Mouse (Mus musculus): ENCODE results near the gene Camk1d. TPM values are rescaled to one million over a fixed set of nuclear protein-coding genes. Genes with fewer than 3 reads are reported as not detected.

The Camk1d gene
- polyA plus RNA-seq, 1 experiment from 2014 or later, result 0.84 TPM

GRCm38 (mm10) chr2:5489916-5490315, 224.4 kb downstream of the Camk1d start:
- Histone ChIP-seq H3K36me3 (no peaks in the 10 kb centered on the region), H3K27ac (no peak overlapping the region), H3K9me3 (replicated peaks) (no peaks in the 10 kb centered on the region), H3K27me3 (ENCODE audit: low read depth, poor library complexity, severe bottlenecking) (no peaks in the 10 kb centered on the region), H3K4me3 (no peak overlapping the region), H3K4me1 (no peaks in the 10 kb centered on the region)
- WGBS, result 87% methylated on average over 5 of the region's 5 CpGs
- no peak for DNase-seq (ENCODE audit: low spot score)

- no peaks in the 10 kb centered on the region for H3K9me3 ChIP-seq (replicated peaks)
Measured at GRCm38 (mm10) chr2:5487344-5487743, 227.0 kb downstream of the Camk1d start.

GRCm38 (mm10) chr2:5486663-5487062, 227.7 kb downstream of the Camk1d start:
- DNase-seq (ENCODE audit: low spot score), result no peak
- H3K4me3 ChIP-seq, result no peak overlapping the region
- no peaks in the 10 kb centered on the region for H3K4me1 ChIP-seq
- H3K27me3 ChIP-seq (ENCODE audit: low read depth, poor library complexity, severe bottlenecking), result no peaks in the 10 kb centered on the region
- no peaks in the 10 kb centered on the region for H3K9me3 ChIP-seq (replicated peaks)
- H3K36me3 ChIP-seq, result no peaks in the 10 kb centered on the region
- H3K27ac ChIP-seq, result no peak overlapping the region
- 93% methylated on average over 7 of the region's 7 CpGs for WGBS

More at GRCm38 (mm10) chr2:5487344-5487743, 227.0 kb downstream of the Camk1d start:
- DNase-seq (ENCODE audit: low spot score), result no peak
- WGBS, result 90% methylated on average over 3 of the region's 3 CpGs
- Histone ChIP-seq H3K4me3 (no peak overlapping the region), H3K27me3 (ENCODE audit: low read depth, poor library complexity, severe bottlenecking) (no peaks in the 10 kb centered on the region), H3K27ac (no peak overlapping the region), H3K36me3 (no peaks in the 10 kb centered on the region), H3K4me1 (no peaks in the 10 kb centered on the region)

GRCm38 (mm10) chr2:5485786-5486185, 228.5 kb downstream of the Camk1d start:
- 87% methylated on average over 6 of the region's 6 CpGs for WGBS
- DNase-seq (ENCODE audit: low spot score), result no peak
- H3K9me3 ChIP-seq (replicated peaks), result no peaks in the 10 kb centered on the region
- H3K4me1 ChIP-seq, result no peaks in the 10 kb centered on the region
- no peaks in the 10 kb centered on the region for H3K27me3 ChIP-seq (ENCODE audit: low read depth, poor library complexity, severe bottlenecking)
- H3K4me3 ChIP-seq, result no peak overlapping the region
- no peak overlapping the region for H3K27ac ChIP-seq
- no peaks in the 10 kb centered on the region for H3K36me3 ChIP-seq

- no peaks in the 10 kb centered on the region for H3K9me3 ChIP-seq (replicated peaks)
- no peak overlapping the region for H3K27ac ChIP-seq
- H3K4me1 ChIP-seq, result no peaks in the 10 kb centered on the region
- no peaks in the 10 kb centered on the region for H3K27me3 ChIP-seq (ENCODE audit: low read depth, poor library complexity, severe bottlenecking)
- 82% methylated on average over 3 of the region's 3 CpGs for WGBS
- H3K36me3 ChIP-seq, result no peaks in the 10 kb centered on the region
- H3K4me3 ChIP-seq, result no peak overlapping the region
- no peak for DNase-seq (ENCODE audit: low spot score)
Measured at GRCm38 (mm10) chr2:5479886-5480285, 234.4 kb downstream of the Camk1d start.

GRCm38 (mm10) chr2:5478709-5479108, 235.6 kb downstream of the Camk1d start:
- Histone ChIP-seq H3K36me3 (no peaks in the 10 kb centered on the region), H3K4me3 (no peak overlapping the region), H3K27me3 (ENCODE audit: low read depth, poor library complexity, severe bottlenecking) (no peaks in the 10 kb centered on the region), H3K9me3 (replicated peaks) (no peaks in the 10 kb centered on the region), H3K4me1 (no peaks in the 10 kb centered on the region), H3K27ac (no peak overlapping the region)
- DNase-seq (ENCODE audit: low spot score), result no peak
- 92% methylated on average over 5 of the region's 5 CpGs for WGBS

GRCm38 (mm10) chr2:5478256-5478655, 236.1 kb downstream of the Camk1d start:
- H3K4me3 ChIP-seq, result no peak overlapping the region
- 96% methylated on average over 4 of the region's 4 CpGs for WGBS
- no peaks in the 10 kb centered on the region for H3K4me1 ChIP-seq
- no peaks in the 10 kb centered on the region for H3K9me3 ChIP-seq (replicated peaks)
- no peak overlapping the region for H3K27ac ChIP-seq
- no peaks in the 10 kb centered on the region for H3K27me3 ChIP-seq (ENCODE audit: low read depth, poor library complexity, severe bottlenecking)
- H3K36me3 ChIP-seq, result no peaks in the 10 kb centered on the region
- no peak for DNase-seq (ENCODE audit: low spot score)

GRCm38 (mm10) chr2:5477525-5477924, 236.8 kb downstream of the Camk1d start:
- no peak overlapping the region for H3K4me3 ChIP-seq
- no peak for DNase-seq (ENCODE audit: low spot score)
- 74% methylated on average over 1 of the region's 1 CpGs for WGBS
- no peaks in the 10 kb centered on the region for H3K9me3 ChIP-seq (replicated peaks)
- H3K4me1 ChIP-seq, result no peaks in the 10 kb centered on the region
- H3K36me3 ChIP-seq, result no peaks in the 10 kb centered on the region
- H3K27ac ChIP-seq, result no peak overlapping the region
- H3K27me3 ChIP-seq (ENCODE audit: low read depth, poor library complexity, severe bottlenecking), result no peaks in the 10 kb centered on the region

GRCm38 (mm10) chr2:5469366-5469941, 244.9 kb downstream of the Camk1d start:
- Histone ChIP-seq H3K27me3 (ENCODE audit: low read depth, poor library complexity, severe bottlenecking) (no peaks in the 10 kb centered on the region), H3K27ac (no peak overlapping the region), H3K4me3 (no peak overlapping the region), H3K36me3 (no peaks in the 10 kb centered on the region), H3K4me1 (no peaks in the 10 kb centered on the region), H3K9me3 (replicated peaks) (no peaks in the 10 kb centered on the region)
- 81% methylated on average over 4 of the region's 4 CpGs for WGBS
- no peak for DNase-seq (ENCODE audit: low spot score)

- H3K9me3 ChIP-seq (replicated peaks), result no peaks in the 10 kb centered on the region
- no peak overlapping the region for H3K27ac ChIP-seq
- no peak for DNase-seq (ENCODE audit: low spot score)
- no peaks in the 10 kb centered on the region for H3K4me1 ChIP-seq
- no peaks in the 10 kb centered on the region for H3K27me3 ChIP-seq (ENCODE audit: low read depth, poor library complexity, severe bottlenecking)
- H3K36me3 ChIP-seq, result no peaks in the 10 kb centered on the region
- H3K4me3 ChIP-seq, result no peak overlapping the region
- WGBS, result 70% methylated on average over 2 of the region's 2 CpGs
Measured at GRCm38 (mm10) chr2:5467537-5467936, 246.8 kb downstream of the Camk1d start.

GRCm38 (mm10) chr2:5458671-5459235, 255.6 kb downstream of the Camk1d start:
- no peak for DNase-seq (ENCODE audit: low spot score)
- H3K27ac ChIP-seq, result no peak overlapping the region
- H3K36me3 ChIP-seq, result no peaks in the 10 kb centered on the region
- H3K4me3 ChIP-seq, result no peak overlapping the region
- H3K9me3 ChIP-seq (replicated peaks), result no peaks in the 10 kb centered on the region
- 86% methylated on average over 16 of the region's 16 CpGs for WGBS
- no peaks in the 10 kb centered on the region for H3K27me3 ChIP-seq (ENCODE audit: low read depth, poor library complexity, severe bottlenecking)
- H3K4me1 ChIP-seq, result no peaks in the 10 kb centered on the region

GRCm38 (mm10) chr2:5458075-5458494, 256.2 kb downstream of the Camk1d start:
- Histone ChIP-seq H3K4me1 (no peaks in the 10 kb centered on the region), H3K27ac (no peak overlapping the region), H3K36me3 (no peaks in the 10 kb centered on the region), H3K9me3 (replicated peaks) (no peaks in the 10 kb centered on the region), H3K4me3 (no peak overlapping the region), H3K27me3 (ENCODE audit: low read depth, poor library complexity, severe bottlenecking) (no peaks in the 10 kb centered on the region)
- DNase-seq (ENCODE audit: low spot score), result no peak
- WGBS, result 87% methylated on average over 5 of the region's 5 CpGs

GRCm38 (mm10) chr2:5456108-5456507, 258.2 kb downstream of the Camk1d start:
- H3K27ac ChIP-seq, result no peak overlapping the region
- H3K27me3 ChIP-seq (ENCODE audit: low read depth, poor library complexity, severe bottlenecking), result no peaks in the 10 kb centered on the region
- no peaks in the 10 kb centered on the region for H3K36me3 ChIP-seq
- no peaks in the 10 kb centered on the region for H3K4me1 ChIP-seq
- DNase-seq (ENCODE audit: low spot score), result no peak
- 72% methylated on average over 2 of the region's 2 CpGs for WGBS
- no peak overlapping the region for H3K4me3 ChIP-seq
- no peaks in the 10 kb centered on the region for H3K9me3 ChIP-seq (replicated peaks)

GRCm38 (mm10) chr2:5454830-5455229, 259.5 kb downstream of the Camk1d start:
- Histone ChIP-seq H3K27ac (no peak overlapping the region), H3K27me3 (ENCODE audit: low read depth, poor library complexity, severe bottlenecking) (no peaks in the 10 kb centered on the region), H3K4me1 (no peaks in the 10 kb centered on the region), H3K9me3 (replicated peaks) (no peaks in the 10 kb centered on the region), H3K4me3 (no peak overlapping the region), H3K36me3 (no peaks in the 10 kb centered on the region)
- 76% methylated on average over 9 of the region's 9 CpGs for WGBS
- no peak for DNase-seq (ENCODE audit: low spot score)

All from limb, embryonic 10.5 days (tissue).